In the genomic region with DNA sequence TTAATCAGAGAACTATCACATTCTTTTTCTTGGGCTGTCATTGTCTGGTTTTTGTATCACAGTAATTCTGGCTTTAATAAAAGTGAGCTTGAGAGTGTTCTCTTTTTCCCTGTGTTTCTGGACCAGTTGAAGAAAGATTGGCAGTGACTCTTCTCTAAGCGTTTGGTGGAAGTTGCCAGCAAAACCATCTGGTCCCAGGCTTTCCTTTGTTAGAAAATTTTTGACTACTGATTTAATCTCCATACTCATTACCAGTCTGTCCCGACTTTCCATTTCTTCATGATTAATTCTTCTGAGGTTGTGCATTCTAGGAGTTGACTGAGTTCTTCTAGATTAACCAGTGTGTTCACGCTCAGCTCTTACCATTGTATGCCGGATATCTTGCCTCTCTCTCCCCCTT, we compare ENCODE assay signal across 16 mouse cellular contexts.
DNase-seq lines count a peak whose midpoint lies in the region; ATAC-seq lines count a peak whose summit lies in the region.
"Had no signal": no experiment of that assay in that cellular context is flagged by ENCODE, and none has a peak within 500 bp of the region (broad histone marks: within the 10 kb centered on the region; RNA-seq: fewer than 3 reads in every experiment).

No protein-coding gene starts in this region.

- no peaks in the 10 kb centered on the region for H3K36me3 ChIP-seq in kidney, embryonic 15.5 days
- H3K36me3 ChIP-seq: embryonic facial prominence, embryonic 13.5 days; intestine, embryonic 15.5 days; lung, embryonic 15.5 days had no signal

- no peak overlapping the region for H3K4me2 ChIP-seq in kidney, embryonic 15.5 days
- H3K4me2 ChIP-seq: embryonic facial prominence, embryonic 13.5 days; intestine, embryonic 15.5 days; lung, embryonic 15.5 days had no signal

- 83% methylated on average over 4 of the region's 4 CpGs for WGBS in kidney, embryonic 15.5 days

- H3K4me3 ChIP-seq in kidney, embryonic 15.5 days (replicated peaks) = no peak overlapping the region
- H3K4me3 ChIP-seq: embryonic facial prominence, embryonic 13.5 days; heart, adult 2 months; intestine, embryonic 15.5 days; lung, embryonic 15.5 days had no signal

- DNase-seq in left cerebral cortex, adult 18-20 months (ENCODE audit: low spot score in 2 of 2) = peak; percentile 4 to 8
- no peak for DNase-seq in left cerebral cortex, adult 8-10 months (ENCODE audit: low spot score in 2 of 2)
- DNase-seq in cerebellum, adult 11-12 months = peak; percentile 75
- DNase-seq in cerebellum, postnatal 36 days = peak; percentile 72 to 79
- peak; percentile 51 to 52 for DNase-seq in layer of hippocampus, postnatal 36 days
- no peak for DNase-seq in ovary, adult 18-20 months (ENCODE audit: low spot score)
- DNase-seq in adrenal gland, postnatal 14 days = no peak
- DNase-seq: heart, adult 2 months; heart, postnatal 36 days; kidney, postnatal 36 days; liver had no signal

- ATAC-seq in kidney, embryonic 15.5 days (replicated peaks; ENCODE audit: low FRiP score) = no peak
- ATAC-seq: intestine, embryonic 15.5 days; Patski had no signal

- H3K4me1 ChIP-seq in kidney, embryonic 15.5 days = no peaks in the 10 kb centered on the region
- H3K4me1 ChIP-seq: embryonic facial prominence, embryonic 13.5 days; intestine, embryonic 15.5 days; lung, embryonic 15.5 days had no signal

- H3K9ac ChIP-seq in kidney, embryonic 15.5 days = no peak overlapping the region
- H3K9ac ChIP-seq: embryonic facial prominence, embryonic 13.5 days; intestine, embryonic 15.5 days; lung, embryonic 15.5 days had no signal

- H3K27ac ChIP-seq in kidney, embryonic 15.5 days = no peak overlapping the region
- H3K27ac ChIP-seq: embryonic facial prominence, embryonic 13.5 days; heart, adult 2 months; intestine, embryonic 15.5 days; lung, embryonic 15.5 days had no signal

- no peaks in the 10 kb centered on the region for H3K27me3 ChIP-seq in kidney, embryonic 15.5 days
- H3K27me3 ChIP-seq: embryonic facial prominence, embryonic 13.5 days; intestine, embryonic 15.5 days; lung, embryonic 15.5 days; Patski had no signal

- no peaks in the 10 kb centered on the region for H3K9me3 ChIP-seq in kidney, embryonic 15.5 days (replicated peaks)
- H3K9me3 ChIP-seq: embryonic facial prominence, embryonic 13.5 days; intestine, embryonic 15.5 days; lung, embryonic 15.5 days had no signal

Comparison
In these comparisons a context has a peak if more than half of its experiments do, and no peak if none do; other contexts are left out.
1. DNase-seq: peak in left cerebral cortex, adult 18-20 months (2 of 2), cerebellum, adult 11-12 months (single experiment), cerebellum, postnatal 36 days (2 of 2) and layer of hippocampus, postnatal 36 days (2 of 2); none in left cerebral cortex, adult 8-10 months (0 of 2), ovary, adult 18-20 months (single experiment) and adrenal gland, postnatal 14 days (single experiment).